Mouse (Mus musculus): Measurements from ENCODE around the gene Tec. TPM values are rescaled to one million over a fixed set of nuclear protein-coding genes. Genes with fewer than 3 reads are reported as not detected.

Tec gene
- total RNA-seq, 2 experiments from 2014 or later: 4.8 to 16.3 TPM

DNA sequence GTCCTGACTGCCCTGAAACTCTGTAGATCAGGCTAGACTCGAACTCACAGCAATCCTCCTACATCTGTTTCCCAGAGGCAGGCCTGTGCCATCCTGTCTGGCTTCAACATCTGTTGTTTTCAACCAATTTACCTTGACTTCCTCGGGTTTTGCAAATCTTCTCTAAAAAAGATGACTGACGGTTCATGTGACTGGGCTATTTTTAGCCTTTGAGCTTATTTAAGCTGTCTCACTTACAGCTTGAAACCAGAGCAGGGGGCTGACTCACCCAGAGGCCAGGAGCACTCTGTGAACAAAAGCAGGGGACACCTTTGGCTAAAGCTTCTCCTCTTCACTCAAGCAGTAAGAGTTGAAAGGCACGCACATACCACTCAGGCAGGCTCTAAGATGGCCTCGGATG is 65.4 kb downstream of the Tec start:
- ATAC-seq (replicated peaks; ENCODE audit: low FRiP score, low TSS enrichment, poor library complexity, severe bottlenecking): no peak

DNA sequence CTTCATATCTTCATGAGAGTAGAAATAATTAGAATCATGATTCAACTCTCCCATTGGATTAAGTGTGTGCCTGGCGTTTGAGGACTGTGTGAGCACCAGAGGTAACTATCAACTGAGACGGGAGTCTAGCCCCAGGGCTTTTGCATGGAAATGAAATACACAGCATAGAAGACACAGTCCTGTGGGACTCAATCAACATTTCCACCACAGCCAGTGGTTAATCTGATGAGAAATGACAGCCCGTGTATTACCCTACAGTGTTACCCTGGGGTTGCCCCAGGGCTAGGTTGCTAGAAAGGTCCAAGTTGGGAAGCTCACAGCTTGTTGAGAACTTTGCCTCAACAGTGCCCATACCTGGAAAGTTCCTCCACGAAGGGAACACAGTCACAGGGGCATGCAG is 69.7 kb downstream of the Tec start:
- no peak for ATAC-seq (replicated peaks; ENCODE audit: low FRiP score, low TSS enrichment, poor library complexity, severe bottlenecking)

DNA sequence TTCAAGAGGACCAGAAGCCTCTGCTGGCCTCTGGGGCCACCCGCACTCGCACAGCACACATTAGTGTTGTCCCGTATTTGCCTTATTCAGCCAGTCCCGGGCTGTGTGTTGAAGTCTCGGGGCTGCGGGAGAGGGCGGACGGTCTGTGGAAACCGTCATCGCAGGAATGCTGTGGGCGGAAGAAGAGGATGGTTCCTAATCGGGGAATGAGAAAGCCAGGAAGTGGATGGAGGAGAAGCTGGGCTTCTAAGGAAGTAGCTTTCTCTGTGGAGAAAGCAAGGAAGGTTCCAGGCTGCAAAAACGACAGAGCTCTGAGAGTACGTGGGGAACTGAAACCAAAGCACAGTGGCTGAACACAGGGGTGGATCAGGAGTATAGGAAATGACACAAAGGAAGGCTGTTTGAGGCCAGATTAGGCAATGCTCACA is 72.1 kb downstream of the Tec start:
- peak; percentile 64 for ATAC-seq (replicated peaks; ENCODE audit: low FRiP score, low TSS enrichment, poor library complexity, severe bottlenecking)

DNA sequence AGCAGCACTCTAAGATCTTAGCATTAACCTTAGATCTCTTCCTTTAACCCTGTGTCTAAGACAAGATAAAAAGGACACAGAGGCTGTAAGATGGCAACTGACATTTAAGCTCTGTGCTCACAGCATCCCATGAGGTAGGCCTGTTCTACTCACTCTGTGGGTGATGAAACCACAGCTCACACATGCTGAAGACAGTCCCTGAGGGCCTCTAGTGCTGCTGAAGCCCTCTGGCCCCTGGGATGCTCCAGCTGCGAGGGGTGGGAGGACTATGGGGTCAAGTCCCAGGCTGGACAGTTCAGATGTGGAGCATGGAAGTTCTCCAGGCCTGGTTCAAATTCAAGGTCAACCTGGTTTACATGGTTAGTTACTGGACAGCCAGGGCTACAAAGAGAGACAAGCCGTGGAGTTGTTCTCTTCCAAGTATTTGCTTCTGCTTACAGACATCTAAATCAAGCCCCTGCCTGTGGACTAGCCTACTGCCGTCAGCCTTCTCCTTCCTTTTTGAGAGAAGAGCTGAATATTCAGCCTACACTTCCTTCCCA is 74.9 kb downstream of the Tec start:
- ATAC-seq (replicated peaks; ENCODE audit: low FRiP score, low TSS enrichment, poor library complexity, severe bottlenecking): no peak

DNA sequence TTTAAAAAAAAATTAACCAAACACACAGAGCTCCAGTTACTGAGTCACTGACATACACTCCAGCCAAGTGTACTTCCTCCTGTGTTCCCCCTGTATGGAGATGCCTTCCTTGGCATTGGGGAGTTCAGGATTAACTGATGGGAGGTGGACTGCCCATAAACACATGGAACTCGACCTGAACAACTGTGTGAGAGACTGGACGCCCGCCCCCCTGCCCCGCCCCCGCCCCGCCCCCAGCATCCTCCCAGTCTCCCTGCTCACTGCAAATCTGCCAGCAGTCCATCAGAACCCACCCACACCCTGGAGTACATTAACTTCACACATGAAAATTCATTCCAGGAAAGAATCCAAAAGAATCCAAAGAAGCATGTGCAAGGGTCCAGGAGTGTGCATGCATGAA is 76.5 kb downstream of the Tec start:
- ATAC-seq (replicated peaks; ENCODE audit: low FRiP score, low TSS enrichment, poor library complexity, severe bottlenecking): no peak

DNA sequence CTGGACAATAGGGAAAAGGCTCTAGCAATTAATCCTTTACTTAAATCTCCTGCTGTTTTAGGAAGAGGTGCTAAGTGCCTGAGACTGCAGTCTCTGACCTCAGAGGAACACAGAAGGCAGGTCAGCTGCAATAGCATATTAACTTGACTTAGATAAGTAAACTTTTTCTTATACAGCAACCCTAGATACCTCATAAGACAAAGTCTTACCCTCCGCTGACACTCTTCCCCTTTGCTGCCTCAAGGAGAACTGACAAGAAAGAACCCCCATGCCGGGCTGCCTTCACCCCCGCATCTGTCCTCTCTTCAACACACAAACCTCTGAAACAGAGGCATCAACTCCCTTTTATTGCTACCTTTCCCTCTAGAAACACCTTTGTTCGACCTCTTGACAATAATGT is 76.9 kb downstream of the Tec start:
- ATAC-seq (replicated peaks; ENCODE audit: low FRiP score, low TSS enrichment, poor library complexity, severe bottlenecking): no peak

DNA sequence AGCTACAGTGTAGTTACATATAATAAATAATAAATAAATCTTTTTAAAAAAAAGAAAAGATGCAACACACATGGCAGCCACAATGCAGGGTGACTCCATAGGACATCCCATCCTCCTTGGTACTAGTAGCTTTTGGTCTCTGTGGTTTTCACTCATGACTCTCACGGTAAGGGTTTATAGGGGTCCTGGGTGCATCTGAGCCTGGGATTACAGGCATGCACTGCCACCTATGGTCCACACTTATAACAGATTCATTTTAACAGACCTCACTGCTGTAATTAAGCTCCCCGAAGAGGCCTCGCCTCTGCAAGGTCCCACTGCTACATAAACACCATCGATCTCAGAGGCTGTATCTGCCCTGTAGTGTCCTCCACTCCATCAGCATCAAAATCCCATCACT is 82.8 kb downstream of the Tec start:
- ATAC-seq (replicated peaks; ENCODE audit: low FRiP score, low TSS enrichment, poor library complexity, severe bottlenecking): no peak

DNA sequence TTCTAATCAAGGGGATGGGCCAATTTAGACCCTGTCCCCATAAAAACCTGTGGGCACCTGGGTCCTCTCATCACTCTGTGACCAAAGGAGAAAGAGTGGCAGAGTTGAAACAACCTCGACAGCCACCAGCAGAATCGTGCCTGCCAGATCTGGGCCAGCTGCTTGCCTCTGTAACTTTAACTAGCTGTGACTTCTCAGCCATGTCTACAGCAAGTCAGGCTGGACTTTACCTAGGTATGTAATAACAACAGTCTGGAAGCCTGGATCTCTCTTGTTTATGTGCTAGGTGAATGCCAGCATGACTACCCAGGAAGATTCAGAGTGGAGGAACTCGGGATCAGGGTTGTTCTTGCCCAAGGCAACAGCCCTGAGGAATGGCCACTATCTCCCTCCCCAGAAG is 83.6 kb downstream of the Tec start:
- ATAC-seq (replicated peaks; ENCODE audit: low FRiP score, low TSS enrichment, poor library complexity, severe bottlenecking): no peak

DNA sequence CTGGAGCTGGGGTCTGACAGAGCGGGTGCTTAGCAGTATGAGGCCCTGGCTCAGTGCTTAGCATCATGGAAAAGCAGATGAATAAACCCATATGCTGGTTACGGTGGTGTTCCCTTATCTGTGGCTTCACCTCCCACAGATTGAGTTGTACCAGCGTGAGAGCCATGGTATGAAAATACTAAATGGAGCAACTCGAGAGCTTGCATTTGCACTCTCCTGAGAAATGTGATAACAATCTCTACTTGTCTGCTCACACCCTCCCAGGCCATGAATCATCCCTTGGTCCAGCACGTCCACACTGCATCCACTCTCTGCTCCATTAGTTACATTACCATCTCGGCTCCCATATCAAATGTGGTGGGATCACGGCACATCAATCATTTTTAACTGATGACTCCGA is 84.3 kb downstream of the Tec start:
- ATAC-seq (replicated peaks; ENCODE audit: low FRiP score, low TSS enrichment, poor library complexity, severe bottlenecking): peak; percentile 29; the same call in 1 of the 2 replicates

DNA sequence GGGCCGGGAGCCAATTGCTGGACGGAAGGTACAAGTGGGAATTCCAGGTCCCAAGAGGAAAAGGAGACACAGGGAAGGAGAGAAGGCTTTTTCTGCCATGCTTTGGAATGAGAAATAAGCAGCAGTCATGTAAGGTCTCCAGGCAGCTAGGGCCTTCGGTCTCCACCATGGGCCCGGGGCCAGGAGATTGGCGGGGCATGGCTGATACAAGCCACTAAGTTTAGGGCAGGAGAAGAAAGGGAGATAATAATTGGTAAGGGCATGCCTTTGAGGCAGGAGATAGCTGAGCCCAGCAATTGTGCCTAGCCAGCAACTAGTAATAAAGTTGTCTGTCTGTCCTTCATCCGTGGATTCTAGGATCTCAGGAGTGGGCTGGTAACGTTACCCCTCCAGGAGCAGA is 85.2 kb downstream of the Tec start:
- ATAC-seq (replicated peaks; ENCODE audit: low FRiP score, low TSS enrichment, poor library complexity, severe bottlenecking): peak; percentile 88

DNA sequence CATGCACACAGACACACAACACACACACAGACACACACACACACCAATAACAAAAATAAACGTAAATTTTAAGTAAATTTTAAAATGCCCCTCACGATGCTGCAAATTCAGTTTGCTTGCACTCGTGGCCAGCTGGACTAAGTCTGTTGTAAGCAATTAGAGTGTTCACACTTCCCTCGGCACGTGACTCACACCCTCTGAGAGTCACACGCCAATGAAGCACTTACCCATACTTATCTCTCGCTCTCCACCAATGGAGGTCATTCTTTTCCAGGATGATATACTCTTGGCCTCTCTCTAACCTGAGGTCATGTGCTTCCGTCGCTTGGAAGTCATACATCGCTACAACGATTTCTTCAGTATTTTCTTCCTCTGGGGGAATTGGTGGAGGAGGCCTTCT is 86.5 kb downstream of the Tec start:
- ATAC-seq (replicated peaks; ENCODE audit: low FRiP score, low TSS enrichment, poor library complexity, severe bottlenecking): no peak

DNA sequence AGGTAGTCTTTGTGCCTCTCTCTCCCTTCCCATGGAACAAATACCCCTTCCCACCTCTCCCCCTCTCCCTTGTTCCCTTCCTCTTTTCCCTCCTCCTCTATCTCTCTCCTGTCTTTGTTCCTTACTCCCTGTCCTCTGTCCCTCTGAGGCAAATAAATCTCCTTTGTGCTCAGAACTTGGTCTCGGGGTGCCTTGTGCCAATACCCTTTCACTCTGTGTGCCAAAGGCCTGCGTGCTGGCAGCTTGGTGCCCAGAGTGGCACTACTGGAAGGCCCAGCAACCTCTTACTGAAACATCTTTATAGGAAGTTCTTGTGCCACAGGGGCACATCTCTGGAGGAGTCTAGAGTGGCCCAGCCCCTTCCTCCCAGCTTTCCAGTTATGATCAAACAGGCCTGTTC is 91.7 kb downstream of the Tec start:
- no peak for ATAC-seq (replicated peaks; ENCODE audit: low FRiP score, low TSS enrichment, poor library complexity, severe bottlenecking)

DNA sequence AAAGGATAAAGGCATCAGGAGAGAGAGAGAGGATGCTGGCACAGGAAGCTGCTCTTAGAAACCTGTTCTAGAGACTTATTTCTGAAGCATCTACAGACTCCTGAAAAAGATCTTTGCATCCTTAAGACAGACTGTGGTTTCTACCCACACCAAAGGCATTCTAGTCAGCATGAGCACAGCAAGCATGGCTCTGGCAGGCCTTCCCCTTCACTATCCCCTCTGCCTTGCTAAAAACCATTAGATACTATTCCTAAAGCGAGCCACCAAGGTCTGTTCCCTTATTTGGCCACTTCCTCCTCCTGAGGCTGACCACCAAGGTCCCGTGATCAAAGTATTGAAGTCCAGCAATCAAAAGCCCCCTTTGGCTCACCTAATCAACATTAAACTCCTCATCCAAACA is 92.2 kb downstream of the Tec start:
- ATAC-seq (replicated peaks; ENCODE audit: low FRiP score, low TSS enrichment, poor library complexity, severe bottlenecking): no peak

DNA sequence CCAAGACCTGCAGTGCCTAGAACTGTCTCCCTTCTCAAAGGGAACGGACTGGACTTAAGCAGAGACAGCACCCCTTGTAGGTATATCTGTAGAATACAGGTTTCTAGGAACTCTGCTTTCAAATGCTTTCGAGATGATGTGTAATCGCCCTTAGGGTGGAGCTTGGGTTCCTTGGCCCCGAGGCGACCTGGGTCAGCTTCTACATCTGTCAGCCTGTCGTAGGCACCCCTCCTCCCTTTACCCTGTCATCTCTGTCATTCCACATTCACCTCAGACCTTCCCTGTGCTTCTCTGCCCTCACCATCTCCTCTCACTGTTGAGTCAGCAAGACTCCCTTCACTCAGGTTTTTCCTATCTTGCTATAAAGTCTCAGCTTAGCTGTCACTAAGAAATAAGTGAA is 98.4 kb downstream of the Tec start:
- no peak for ATAC-seq (replicated peaks; ENCODE audit: low FRiP score, low TSS enrichment, poor library complexity, severe bottlenecking)

DNA sequence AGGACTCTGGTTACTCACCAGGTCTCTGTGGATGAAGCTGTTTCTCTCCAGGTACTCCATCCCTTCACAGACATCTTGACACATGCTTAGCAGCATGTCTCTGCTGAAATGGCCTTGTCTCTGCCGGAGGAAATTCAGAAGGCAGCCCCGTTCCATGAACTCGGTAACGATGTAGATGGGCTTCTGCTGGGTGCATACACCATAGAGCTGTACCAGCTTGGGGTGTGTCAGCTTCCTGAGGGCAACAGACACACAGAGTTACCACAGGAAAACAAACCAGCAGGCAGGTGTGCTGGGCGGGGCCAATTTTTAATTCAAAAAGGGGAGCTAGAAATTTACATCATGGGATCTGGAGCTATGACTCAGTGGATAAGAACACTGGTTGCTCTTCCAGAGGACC is 104.7 kb downstream of the Tec start:
- ATAC-seq (replicated peaks; ENCODE audit: low FRiP score, low TSS enrichment, poor library complexity, severe bottlenecking): no peak

DNA sequence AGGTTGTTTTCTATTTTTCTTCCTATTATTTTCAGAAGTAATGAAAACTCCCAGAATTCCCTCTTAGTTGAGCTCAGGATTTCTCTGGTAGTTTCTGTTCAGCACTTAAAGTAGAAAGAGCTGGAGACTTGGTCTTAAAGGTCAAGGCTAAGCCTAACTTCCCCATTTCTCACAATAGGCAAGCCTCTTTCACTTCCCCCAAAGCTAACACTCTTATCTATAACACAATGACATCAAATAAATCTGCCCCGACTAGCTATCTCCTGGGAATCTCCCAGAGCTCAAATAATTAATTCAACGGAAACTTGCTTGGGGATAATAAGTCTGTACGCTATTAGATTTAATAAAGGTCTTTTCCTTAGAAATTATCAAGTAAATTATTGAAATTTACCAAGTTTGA is 105.3 kb downstream of the Tec start:
- no peak for ATAC-seq (replicated peaks; ENCODE audit: low FRiP score, low TSS enrichment, poor library complexity, severe bottlenecking)

DNA sequence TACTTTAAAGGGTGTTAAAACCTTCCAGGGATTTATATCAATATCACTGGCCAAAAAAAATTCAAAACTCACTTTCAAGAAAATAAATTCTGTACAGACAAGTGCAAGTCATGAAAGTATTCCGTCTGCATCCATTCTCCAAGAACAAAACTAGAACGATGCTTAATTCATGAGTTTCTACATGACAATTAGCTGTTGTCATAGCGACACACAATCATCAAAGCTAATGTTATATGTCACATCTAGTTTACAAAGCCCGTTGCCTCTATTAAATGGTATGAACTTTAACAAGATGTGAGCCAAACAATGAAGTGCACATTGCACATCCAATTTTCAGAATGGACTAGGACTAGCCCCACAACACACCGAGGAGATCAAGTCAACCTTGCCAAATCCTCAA is 106.5 kb downstream of the Tec start:
- ATAC-seq (replicated peaks; ENCODE audit: low FRiP score, low TSS enrichment, poor library complexity, severe bottlenecking): no peak

DNA sequence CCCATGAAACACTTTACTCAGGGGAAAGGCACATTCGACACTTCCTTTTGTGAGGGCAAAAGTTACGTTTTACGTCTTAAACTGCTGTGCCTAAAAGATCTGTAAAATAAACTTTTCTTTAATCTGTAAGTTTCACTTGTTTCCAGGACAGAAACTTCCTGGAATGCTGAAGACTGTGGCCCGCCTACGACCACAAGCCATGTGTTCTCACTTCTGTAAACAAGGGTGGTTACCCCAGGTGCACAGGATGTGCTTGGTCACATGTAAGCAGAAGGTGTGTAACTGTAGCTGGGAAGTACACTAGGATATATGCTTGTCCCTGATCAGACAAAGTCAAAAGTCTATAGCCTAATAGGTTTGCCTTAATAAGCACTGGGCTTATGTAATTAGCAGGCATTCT is 107.0 kb downstream of the Tec start:
- ATAC-seq (replicated peaks; ENCODE audit: low FRiP score, low TSS enrichment, poor library complexity, severe bottlenecking): no peak

DNA sequence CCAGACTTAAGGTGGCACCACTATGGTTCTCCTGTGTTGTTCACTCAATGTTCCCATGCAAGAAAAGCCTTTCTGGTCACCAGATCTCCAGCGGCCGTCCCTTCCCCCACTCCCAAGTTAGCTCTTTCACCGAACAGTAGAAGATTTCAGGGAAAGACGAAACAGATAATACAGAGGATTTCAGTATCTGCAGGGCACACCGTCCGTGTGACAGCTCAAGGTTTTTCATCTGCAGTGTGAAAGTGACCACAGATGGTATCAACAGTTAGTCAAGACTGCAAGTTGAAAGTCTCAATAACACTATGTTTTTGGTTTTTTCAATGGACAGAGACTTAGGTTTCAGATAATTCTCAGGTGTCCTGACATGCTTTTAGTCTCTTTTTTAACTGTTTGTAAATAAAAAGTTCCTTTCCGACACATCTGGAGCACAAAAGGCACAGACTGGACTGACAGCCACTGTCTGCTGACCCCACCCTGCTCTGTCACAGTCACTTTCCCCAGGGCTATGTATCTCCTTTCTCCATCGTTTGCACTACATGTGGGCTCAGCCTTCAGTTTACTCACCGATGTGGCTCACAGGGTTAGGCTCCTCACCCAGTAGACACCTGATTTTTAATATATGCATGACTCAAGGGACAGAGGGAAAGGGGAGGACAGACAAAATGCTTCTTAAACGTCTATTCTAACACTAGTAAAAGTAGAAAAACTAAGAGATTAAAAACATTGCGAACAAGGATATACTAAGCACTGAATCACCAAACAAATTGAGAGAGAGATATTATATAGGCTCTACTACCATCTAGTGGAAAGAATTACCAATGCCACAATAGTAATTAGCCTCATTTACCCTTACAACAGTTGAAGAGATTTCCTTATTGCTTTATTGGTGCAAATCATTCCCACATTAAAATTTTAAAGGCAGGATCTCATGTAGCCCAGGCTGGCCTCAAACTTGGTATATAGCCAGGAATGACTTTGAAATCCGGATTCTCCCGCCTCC is 109.1 kb downstream of the Tec start:
- ATAC-seq (replicated peaks; ENCODE audit: low FRiP score, low TSS enrichment, poor library complexity, severe bottlenecking): peak; percentile 75

DNA sequence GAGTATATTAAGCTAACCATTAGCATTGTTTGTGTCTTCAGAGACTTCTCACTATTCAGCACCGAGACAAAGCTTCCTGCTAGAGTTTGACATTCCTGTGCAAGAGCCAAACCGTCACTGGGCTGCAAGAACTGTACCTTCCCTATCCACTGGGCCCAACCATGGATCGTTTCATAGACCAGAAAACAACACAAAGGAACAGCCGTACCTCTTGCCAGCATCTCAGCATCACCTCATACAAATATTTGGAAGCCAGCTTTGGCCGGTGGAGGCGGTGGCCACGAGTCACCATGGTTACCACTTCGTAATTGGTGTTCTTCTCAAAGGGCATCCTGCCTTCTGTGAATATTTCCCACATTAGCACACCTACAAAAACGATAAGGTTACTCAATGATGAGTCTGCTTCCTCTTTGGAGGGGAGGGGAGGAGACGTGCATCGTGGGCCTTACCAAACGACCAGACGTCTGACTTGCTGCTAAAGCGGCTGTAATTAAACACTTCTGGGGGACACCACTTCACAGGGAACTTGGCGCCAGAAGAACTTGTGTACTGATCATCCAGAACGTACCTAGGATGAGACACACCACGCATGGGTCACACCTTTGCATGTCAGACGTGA is 111.0 kb downstream of the Tec start:
- ATAC-seq (replicated peaks; ENCODE audit: low FRiP score, low TSS enrichment, poor library complexity, severe bottlenecking): no peak

DNA sequence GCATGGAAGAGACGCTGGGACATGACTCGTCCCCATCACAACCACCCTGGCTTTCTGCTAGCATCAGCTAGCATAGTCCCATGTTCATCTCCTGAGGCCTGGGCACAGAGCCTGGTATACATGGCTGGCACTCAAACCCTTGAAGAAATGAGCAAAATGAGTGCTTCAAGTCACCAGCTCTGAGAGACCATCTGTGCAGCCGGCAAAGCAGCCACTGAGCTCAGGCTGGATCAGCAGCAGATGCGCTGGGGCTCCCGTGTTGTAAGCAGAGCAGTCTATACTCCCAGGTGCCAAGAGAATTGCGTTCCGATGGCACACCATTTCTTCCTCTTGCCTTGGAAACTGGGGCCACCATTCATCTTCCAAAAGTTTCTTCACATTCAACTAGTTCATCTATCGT is 112.3 kb downstream of the Tec start:
- ATAC-seq (replicated peaks; ENCODE audit: low FRiP score, low TSS enrichment, poor library complexity, severe bottlenecking): no peak
